Comparison of ENCODE assay signal across 13 mouse cellular contexts in the genomic region with DNA sequence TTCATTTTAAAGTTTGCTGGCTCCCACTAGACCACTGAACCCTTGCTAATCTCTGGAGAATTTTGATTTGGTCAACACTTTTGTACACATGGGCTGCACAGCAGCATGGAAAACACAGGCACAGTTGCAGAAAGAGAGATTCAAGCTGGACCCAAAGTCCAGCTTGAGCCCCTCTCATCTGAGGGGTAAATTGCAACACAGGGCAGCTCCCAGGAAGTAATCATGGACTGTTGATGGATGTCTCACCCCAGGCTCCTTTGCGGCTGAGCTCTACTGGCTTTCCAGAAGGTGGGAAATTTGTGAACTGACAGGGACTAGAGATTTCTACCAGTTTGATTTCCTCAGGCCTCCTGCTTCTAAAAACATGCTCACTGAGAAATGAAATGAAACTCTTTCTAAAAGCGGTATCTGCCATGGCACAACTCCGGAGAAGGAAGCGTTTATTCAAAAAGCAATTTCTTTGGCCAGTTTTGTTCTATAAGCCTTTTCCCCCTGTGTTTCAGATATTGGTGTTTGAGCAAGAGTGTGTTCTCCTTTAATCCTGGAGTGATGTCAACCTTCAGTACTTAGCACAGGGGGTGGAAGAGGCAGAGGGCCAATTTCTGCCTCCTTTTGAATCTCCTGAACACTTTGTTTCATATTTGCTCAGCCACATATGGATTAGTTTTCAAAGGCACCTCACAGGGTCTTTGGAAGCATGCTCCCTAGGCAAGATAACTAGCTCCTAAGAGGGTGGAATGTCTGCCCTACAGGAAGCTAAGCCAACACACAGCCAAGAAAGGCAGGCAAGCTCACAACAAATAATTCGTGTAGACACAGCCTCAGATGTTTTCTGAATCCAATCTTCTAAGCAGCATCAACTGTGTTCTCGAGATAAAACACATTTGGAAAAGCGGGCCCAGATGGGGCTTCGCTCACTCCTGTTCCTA.
DNase-seq lines count a peak whose midpoint lies in the region; ATAC-seq lines count a peak whose summit lies in the region.
"Had no signal": no experiment of that assay in that cellular context is flagged by ENCODE, and none has a peak within 500 bp of the region (broad histone marks: within the 10 kb centered on the region; RNA-seq: fewer than 3 reads in every experiment).

No protein-coding gene starts in this region.

- no peak overlapping the region for H3K4me2 ChIP-seq in midbrain, embryonic 15.5 days
- no peak overlapping the region for H3K4me2 ChIP-seq in stomach, embryonic 16.5 days (ENCODE audit: low read depth, low read length)
- H3K4me2 ChIP-seq: heart, embryonic 13.5 days; hindbrain, embryonic 12.5 days had no signal

- no peaks in the 10 kb centered on the region for H3K27me3 ChIP-seq in midbrain, embryonic 15.5 days (replicated peaks)
- peaks cover 31% of the 10 kb centered on the region for H3K27me3 ChIP-seq in midbrain, embryonic 10.5 days (ENCODE audit: low read depth, poor library complexity, severe bottlenecking)
- H3K27me3 ChIP-seq in stomach, embryonic 16.5 days (ENCODE audit: control insufficient read depth, insufficient read depth, low read length): no peaks in the 10 kb centered on the region
- H3K27me3 ChIP-seq: heart, embryonic 13.5 days; hindbrain, embryonic 12.5 days; megakaryocyte, embryonic 14.5 days had no signal

- no peak overlapping the region for H3K4me3 ChIP-seq in midbrain, embryonic 15.5 days
- no peak overlapping the region for H3K4me3 ChIP-seq in midbrain, embryonic 10.5 days
- no peak overlapping the region for H3K4me3 ChIP-seq in stomach, embryonic 16.5 days (replicated peaks; ENCODE audit: low read length)
- H3K4me3 ChIP-seq: heart, embryonic 13.5 days; hindbrain, embryonic 12.5 days; megakaryocyte, embryonic 14.5 days had no signal

- H3K9ac ChIP-seq in midbrain, embryonic 15.5 days: no peak overlapping the region
- H3K9ac ChIP-seq in stomach, embryonic 16.5 days (ENCODE audit: low read length): no peak overlapping the region
- H3K9ac ChIP-seq: heart, embryonic 13.5 days; hindbrain, embryonic 12.5 days had no signal

- no peaks in the 10 kb centered on the region for H3K36me3 ChIP-seq in midbrain, embryonic 15.5 days (replicated peaks)
- no peaks in the 10 kb centered on the region for H3K36me3 ChIP-seq in midbrain, embryonic 10.5 days
- no peaks in the 10 kb centered on the region for H3K36me3 ChIP-seq in stomach, embryonic 16.5 days (ENCODE audit: control insufficient read depth, insufficient read depth, low read length)
- H3K36me3 ChIP-seq: heart, embryonic 13.5 days; hindbrain, embryonic 12.5 days had no signal

- peak; percentile 36 for DNase-seq in layer of hippocampus, adult 11-12 months (ENCODE audit: low spot score)
- DNase-seq in layer of hippocampus, postnatal 25 days (ENCODE audit: extremely low spot score in 1 of 2, low spot score in 1 of 2): no peak
- no peak for DNase-seq in midbrain, embryonic 10.5 days (ENCODE audit: low spot score)
- DNase-seq in layer of hippocampus, adult 8-10 months (ENCODE audit: low spot score in 2 of 2): peak; percentile 8 to 32
- DNase-seq in urinary bladder, postnatal 14 days (ENCODE audit: low spot score): no peak
- DNase-seq: cerebellum, adult 9-11 months; gastrocnemius, postnatal 25 days had no signal

- no peak overlapping the region for H3K27ac ChIP-seq in midbrain, embryonic 15.5 days
- H3K27ac ChIP-seq in midbrain, embryonic 10.5 days (replicated peaks): no peak overlapping the region
- H3K27ac ChIP-seq in stomach, embryonic 16.5 days (ENCODE audit: low read length): no peak overlapping the region
- H3K27ac ChIP-seq: heart, embryonic 13.5 days; hindbrain, embryonic 12.5 days had no signal

- 69% methylated on average over 8 of the region's 8 CpGs for WGBS in midbrain, embryonic 15.5 days
- WGBS in midbrain, embryonic 10.5 days: 86% methylated on average over 8 of the region's 8 CpGs
- WGBS in stomach, embryonic 16.5 days: 65% methylated on average over 8 of the region's 8 CpGs

- H3K4me1 ChIP-seq in midbrain, embryonic 15.5 days: no peaks in the 10 kb centered on the region
- H3K4me1 ChIP-seq in midbrain, embryonic 10.5 days: no peaks in the 10 kb centered on the region
- H3K4me1 ChIP-seq in stomach, embryonic 16.5 days (ENCODE audit: control insufficient read depth, insufficient read depth, low read length): no peaks in the 10 kb centered on the region
- H3K4me1 ChIP-seq: megakaryocyte, embryonic 14.5 days had no signal

- 0 out of 2 replicates have a peak, but pooled peaks have one; percentile 33 for ATAC-seq in midbrain, embryonic 15.5 days (replicated peaks)
- ATAC-seq in stomach, embryonic 16.5 days (ENCODE audit: insufficient read depth, low FRiP score): 0 out of 2 replicates have a peak, but pooled peaks have one; percentile 17
- ATAC-seq: intestine, embryonic 16.5 days had no signal

- no peaks in the 10 kb centered on the region for H3K9me3 ChIP-seq in midbrain, embryonic 15.5 days
- H3K9me3 ChIP-seq in midbrain, embryonic 10.5 days (replicated peaks): no peaks in the 10 kb centered on the region
- H3K9me3 ChIP-seq in stomach, embryonic 16.5 days (replicated peaks; ENCODE audit: control insufficient read depth, low read length): no peaks in the 10 kb centered on the region
- H3K9me3 ChIP-seq: heart, embryonic 13.5 days; hindbrain, embryonic 12.5 days had no signal

Comparison
In these comparisons a context has a peak if more than half of its experiments do, and no peak if none do; other contexts are left out.
1. DNase-seq: peak in layer of hippocampus, adult 11-12 months (single experiment) and layer of hippocampus, adult 8-10 months (2 of 2); none in layer of hippocampus, postnatal 25 days (0 of 2), midbrain, embryonic 10.5 days (single experiment) and urinary bladder, postnatal 14 days (single experiment).